Mouse (Mus musculus): Measurements from ENCODE around the gene Mrpl12. TPM values are rescaled to one million over a fixed set of nuclear protein-coding genes. Genes with fewer than 3 reads are reported as not detected.

The Mrpl12 gene
- polyA plus RNA-seq (2015; fragmentation: Nextera tagmentation; extraction: Ambion mirVana), result 142 and 144 TPM in 2 replicates

- H3K4me1 ChIP-seq, result peaks cover 21% of the 10 kb centered on the region
Observed at GRCm38 (mm10) chr11:120484265-120484981, at the start of gene Mrpl12. Gene Mrpl12 (plus strand): TSS chr11:120484613.

GRCm38 (mm10) chr11:120437152-120437856 is 47.1 kb upstream of the Mrpl12 start, which contains the start of gene Nploc4:
Gene Nploc4 (minus strand): TSS chr11:120437708.
- Histone ChIP-seq H3K4me2 (peak within 1 kb of the TSS; percentile 86), H3K9ac (replicated peaks) (peak within 1 kb of the TSS; percentile 99), H3K36me3 (peaks cover 23% of the 10 kb centered on the region), H3K4me3 (replicated peaks) (peak within 1 kb of the TSS; percentile 95), H3K27ac (replicated peaks) (peak within 1 kb of the TSS; percentile 85), H3K4me1 (peaks cover 21% of the 10 kb centered on the region), H3K27me3 (replicated peaks) (no peaks in the 10 kb centered on the region), H3K9me3 (replicated peaks) (no peaks in the 10 kb centered on the region)
- ATAC-seq (ENCODE audit: low FRiP score), result peak; percentile 79
- under 1% methylated on average over 70 of the region's 77 CpGs for WGBS

More at GRCm38 (mm10) chr11:120484265-120484981, at the start of gene Mrpl12:
- WGBS, result under 1% methylated on average over 56 of the region's 60 CpGs
- Histone ChIP-seq H3K9ac (replicated peaks) (peak within 1 kb of the TSS; percentile 86), H3K27me3 (replicated peaks) (no peaks in the 10 kb centered on the region), H3K4me3 (replicated peaks) (peak within 1 kb of the TSS; percentile 95), H3K27ac (replicated peaks) (peak within 1 kb of the TSS; percentile 91), H3K9me3 (replicated peaks) (no peaks in the 10 kb centered on the region), H3K4me2 (peak within 1 kb of the TSS; percentile 79), H3K36me3 (peaks cover 68% of the 10 kb centered on the region)
- peak; percentile 97 for ATAC-seq (ENCODE audit: low FRiP score)

- H3K36me3 ChIP-seq, result peaks cover 17% of the 10 kb centered on the region
- H3K27me3 ChIP-seq (replicated peaks), result no peaks in the 10 kb centered on the region
- H3K27ac ChIP-seq (replicated peaks), result peak overlapping the region; percentile 85; the same call in 1 of the 2 replicates
- peak overlapping the region; percentile 95 for H3K4me3 ChIP-seq (replicated peaks)
- H3K9ac ChIP-seq (replicated peaks), result peak overlapping the region; percentile 99
- 30% methylated on average over 12 of the region's 12 CpGs for WGBS
- no peaks in the 10 kb centered on the region for H3K9me3 ChIP-seq (replicated peaks)
- peaks cover 21% of the 10 kb centered on the region for H3K4me1 ChIP-seq
- ATAC-seq (ENCODE audit: low FRiP score), result no peak
- peak overlapping the region; percentile 86 for H3K4me2 ChIP-seq
Observed at GRCm38 (mm10) chr11:120437857-120438385, 46.5 kb upstream of the Mrpl12 start.

GRCm38 (mm10) chr11:120442344-120442743 is 42.1 kb upstream of the Mrpl12 start, which contains the start of gene Tspan10:
Gene Tspan10 (plus strand): TSS chr11:120442644.
- Histone ChIP-seq H3K4me3 (replicated peaks) (no peak within 1 kb of the TSS), H3K4me2 (no peak within 1 kb of the TSS), H3K9ac (replicated peaks) (no peak within 1 kb of the TSS), H3K27me3 (replicated peaks) (no peaks in the 10 kb centered on the region), H3K4me1 (no peaks in the 10 kb centered on the region), H3K27ac (replicated peaks) (no peak within 1 kb of the TSS), H3K9me3 (replicated peaks) (no peaks in the 10 kb centered on the region), H3K36me3 (no peaks in the 10 kb centered on the region)
- 91% methylated on average over 3 of the region's 3 CpGs for WGBS
- ATAC-seq (ENCODE audit: low FRiP score), result no peak

GRCm38 (mm10) chr11:120442765-120443280 is 41.6 kb upstream of the Mrpl12 start:
- no peaks in the 10 kb centered on the region for H3K27me3 ChIP-seq (replicated peaks)
- H3K9me3 ChIP-seq (replicated peaks), result no peaks in the 10 kb centered on the region
- H3K36me3 ChIP-seq, result no peaks in the 10 kb centered on the region
- H3K27ac ChIP-seq (replicated peaks), result no peak overlapping the region
- no peak overlapping the region for H3K9ac ChIP-seq (replicated peaks)
- no peak for ATAC-seq (ENCODE audit: low FRiP score)
- H3K4me1 ChIP-seq, result no peaks in the 10 kb centered on the region
- WGBS, result 87% methylated on average over 3 of the region's 3 CpGs
- no peak overlapping the region for H3K4me2 ChIP-seq
- H3K4me3 ChIP-seq (replicated peaks), result no peak overlapping the region

- H3K9me3 ChIP-seq (replicated peaks), result no peaks in the 10 kb centered on the region
- no peak overlapping the region for H3K27ac ChIP-seq (replicated peaks)
- H3K36me3 ChIP-seq, result no peaks in the 10 kb centered on the region
- no peak for ATAC-seq (ENCODE audit: low FRiP score)
- no peaks in the 10 kb centered on the region for H3K27me3 ChIP-seq (replicated peaks)
- no peak overlapping the region for H3K9ac ChIP-seq (replicated peaks)
- H3K4me2 ChIP-seq, result no peak overlapping the region
- no peak overlapping the region for H3K4me3 ChIP-seq (replicated peaks)
- WGBS, result 78% methylated on average over 6 of the region's 6 CpGs
- H3K4me1 ChIP-seq, result no peaks in the 10 kb centered on the region
Observed at GRCm38 (mm10) chr11:120444106-120444505, 40.3 kb upstream of the Mrpl12 start.

GRCm38 (mm10) chr11:120445475-120445874 is 38.9 kb upstream of the Mrpl12 start:
- H3K4me3 ChIP-seq (replicated peaks), result no peak overlapping the region
- WGBS, result 89% methylated on average over 3 of the region's 3 CpGs

GRCm38 (mm10) chr11:120447179-120447578 is 37.2 kb upstream of the Mrpl12 start:
- Histone ChIP-seq H3K27me3 (replicated peaks) (no peaks in the 10 kb centered on the region), H3K9me3 (replicated peaks) (no peaks in the 10 kb centered on the region), H3K36me3 (no peaks in the 10 kb centered on the region), H3K9ac (replicated peaks) (no peak overlapping the region), H3K4me3 (replicated peaks) (no peak overlapping the region), H3K4me1 (no peaks in the 10 kb centered on the region), H3K27ac (replicated peaks) (no peak overlapping the region), H3K4me2 (no peak overlapping the region)
- no peak for ATAC-seq (ENCODE audit: low FRiP score)
- 80% methylated on average over 7 of the region's 7 CpGs for WGBS

More at GRCm38 (mm10) chr11:120445475-120445874, 38.9 kb upstream of the Mrpl12 start:
- H3K27ac ChIP-seq (replicated peaks), result no peak overlapping the region
- no peaks in the 10 kb centered on the region for H3K36me3 ChIP-seq
- H3K4me2 ChIP-seq, result no peak overlapping the region
- H3K9ac ChIP-seq (replicated peaks), result no peak overlapping the region
- no peak for ATAC-seq (ENCODE audit: low FRiP score)
- H3K9me3 ChIP-seq (replicated peaks), result no peaks in the 10 kb centered on the region
- H3K4me1 ChIP-seq, result no peaks in the 10 kb centered on the region
- H3K27me3 ChIP-seq (replicated peaks), result no peaks in the 10 kb centered on the region

GRCm38 (mm10) chr11:120452246-120452645 is 32.2 kb upstream of the Mrpl12 start:
- H3K9ac ChIP-seq (replicated peaks), result no peak overlapping the region
- 65% methylated on average over 3 of the region's 3 CpGs for WGBS
- H3K27ac ChIP-seq (replicated peaks), result no peak overlapping the region
- no peak for ATAC-seq (ENCODE audit: low FRiP score)
- H3K9me3 ChIP-seq (replicated peaks), result no peaks in the 10 kb centered on the region
- H3K27me3 ChIP-seq (replicated peaks), result no peaks in the 10 kb centered on the region
- H3K4me1 ChIP-seq, result peaks cover 6% of the 10 kb centered on the region
- peaks cover 5% of the 10 kb centered on the region; the same call in 1 of the 2 replicates for H3K36me3 ChIP-seq
- H3K4me3 ChIP-seq (replicated peaks), result no peak overlapping the region
- no peak overlapping the region for H3K4me2 ChIP-seq

GRCm38 (mm10) chr11:120453306-120453705 is 31.1 kb upstream of the Mrpl12 start, which contains the start of gene Pde6g:
Gene Pde6g (minus strand): TSS chr11:120453500.
- H3K4me1 ChIP-seq, result peaks cover 9% of the 10 kb centered on the region
- H3K27ac ChIP-seq (replicated peaks), result no peak within 1 kb of the TSS
- no peaks in the 10 kb centered on the region for H3K27me3 ChIP-seq (replicated peaks)
- WGBS, result 93% methylated on average over 4 of the region's 4 CpGs
- ATAC-seq (ENCODE audit: low FRiP score), result no peak
- H3K4me2 ChIP-seq, result no peak within 1 kb of the TSS
- peaks cover 5% of the 10 kb centered on the region; the same call in 1 of the 2 replicates for H3K36me3 ChIP-seq
- no peak within 1 kb of the TSS for H3K9ac ChIP-seq (replicated peaks)
- no peak within 1 kb of the TSS for H3K4me3 ChIP-seq (replicated peaks)
- no peaks in the 10 kb centered on the region for H3K9me3 ChIP-seq (replicated peaks)

- ATAC-seq (ENCODE audit: low FRiP score), result no peak
Observed at GRCm38 (mm10) chr11:120454965-120455364, 29.4 kb upstream of the Mrpl12 start.

More at GRCm38 (mm10) chr11:120454965-120455364, 29.4 kb upstream of the Mrpl12 start:
- Histone ChIP-seq H3K4me3 (replicated peaks) (no peak overlapping the region), H3K27ac (replicated peaks) (no peak overlapping the region), H3K4me1 (peaks cover 25% of the 10 kb centered on the region), H3K27me3 (replicated peaks) (no peaks in the 10 kb centered on the region), H3K9ac (replicated peaks) (no peak overlapping the region), H3K4me2 (no peak overlapping the region), H3K9me3 (replicated peaks) (no peaks in the 10 kb centered on the region), H3K36me3 (peaks cover 11% of the 10 kb centered on the region)
- WGBS, result 94% methylated on average over 4 of the region's 4 CpGs

All from neural tube, embryonic 15.5 days (tissue).